14 mouse cellular contexts compared by ENCODE assay signal in the genomic region with DNA sequence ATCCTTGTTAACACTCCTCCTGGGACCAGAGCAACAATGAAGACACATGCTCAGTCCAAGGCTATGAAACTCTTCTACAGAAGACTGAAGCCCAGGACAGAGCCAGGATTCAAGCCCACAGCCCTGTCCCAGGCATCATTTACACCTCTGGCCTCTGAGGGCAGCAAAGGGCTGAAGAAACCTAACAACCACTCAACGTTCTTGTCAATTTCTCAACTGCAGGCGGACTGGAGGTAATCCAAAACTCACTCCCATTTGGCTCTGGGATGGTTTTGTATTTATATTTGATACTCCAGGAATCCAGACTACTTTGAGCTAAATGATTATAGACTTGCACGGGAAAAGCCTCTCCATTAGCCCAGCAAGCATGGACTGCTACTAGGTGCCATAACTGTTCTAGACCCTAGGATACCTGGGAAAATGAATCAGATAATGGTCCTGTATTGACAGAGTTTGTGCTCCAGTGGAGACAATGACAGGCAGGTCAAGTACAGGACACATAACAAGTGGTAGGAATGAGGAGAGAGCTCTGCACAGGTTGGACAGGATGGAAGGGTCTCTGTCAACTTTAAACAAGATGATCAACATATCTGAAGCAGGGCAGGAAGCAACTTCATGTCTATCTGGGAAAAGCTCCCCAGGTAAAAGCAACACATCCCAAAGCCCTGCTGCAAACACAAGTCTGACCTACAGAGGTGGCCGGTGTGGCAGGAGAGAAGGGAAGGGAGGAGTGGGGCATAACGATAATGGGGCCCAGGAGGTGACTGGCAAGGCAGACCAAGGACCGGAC. TPM values are rescaled to one million over a fixed set of nuclear protein-coding genes. Genes with fewer than 3 reads are reported as not detected.
A peak's percentile ranks its signal among the peaks of the same experiment; 100 is the strongest.
DNase-seq lines count a peak whose midpoint lies in the region; ATAC-seq and TF ChIP-seq lines count a peak whose summit lies in the region.
"Had no signal": no experiment of that assay in that cellular context is flagged by ENCODE, and none has a peak within 500 bp of the region (broad histone marks: within the 10 kb centered on the region; RNA-seq: fewer than 3 reads in every experiment).

No protein-coding gene starts in this region.

- whole genome bisulfite sequencing in kidney, adult 2 months = 52% methylated on average over 6 of the region's 6 CpGs
- 62% methylated on average over 6 of the region's 6 CpGs for WGBS in embryonic facial prominence, embryonic 15.5 days
- WGBS in lung, postnatal 0 days = 52% methylated on average over 6 of the region's 6 CpGs

- H3K4me1 ChIP-seq in kidney, adult 2 months (ENCODE audit: control insufficient read depth, insufficient read depth, low read length) = peaks cover 56% of the 10 kb centered on the region
- H3K4me1 ChIP-seq in embryonic facial prominence, embryonic 15.5 days = peaks cover 54% of the 10 kb centered on the region
- H3K4me1 ChIP-seq in lung, postnatal 0 days (ENCODE audit: insufficient read depth, low read depth, low read length) = peaks cover 37% of the 10 kb centered on the region; the same call in 1 of the 2 replicates

- DNase-seq in kidney, adult 2 months = no peak
- no peak for DNase-seq in kidney, postnatal 4 days
- DNase-seq in heart, postnatal 10 days = peak; percentile 77 to 78
- peak; percentile 89 for DNase-seq in lung, postnatal 0 days (ENCODE audit: low spot score)
- DNase-seq in right cerebral cortex, adult 2 months (ENCODE audit: low spot score in 2 of 2) = no peak
- DNase-seq in frontal cortex, adult 2 months (ENCODE audit: extremely low spot score in 1 of 2, low spot score in 1 of 2) = no peak
- DNase-seq in left cerebral cortex, adult 11 months (ENCODE audit: low spot score) = no peak
- DNase-seq: cerebellum, adult 2 months had no signal

- H3K4me3 ChIP-seq in kidney, adult 2 months (ENCODE audit: insufficient read depth, low read depth, low read length) = no peak overlapping the region
- no peak overlapping the region for H3K4me3 ChIP-seq in embryonic facial prominence, embryonic 15.5 days (replicated peaks)
- H3K4me3 ChIP-seq in lung, postnatal 0 days (ENCODE audit: low read depth, low read length) = no peak overlapping the region
- H3K4me3 ChIP-seq: embryonic facial prominence, embryonic 12.5 days; neural tube, embryonic 13.5 days had no signal

- no peak overlapping the region for H3K27ac ChIP-seq in kidney, adult 2 months (ENCODE audit: insufficient read depth, low read depth, low read length)
- H3K27ac ChIP-seq in embryonic facial prominence, embryonic 15.5 days (replicated peaks) = 0 out of 2 replicates have a peak overlapping the region, but pooled peaks have one; percentile 4
- H3K27ac ChIP-seq in lung, postnatal 0 days (ENCODE audit: low read length) = 0 out of 2 replicates have a peak overlapping the region, but pooled peaks have one; percentile 34
- H3K27ac ChIP-seq: embryonic facial prominence, embryonic 12.5 days; neural tube, embryonic 13.5 days had no signal

- H3K9ac ChIP-seq in embryonic facial prominence, embryonic 15.5 days = no peak overlapping the region
- no peak overlapping the region for H3K9ac ChIP-seq in lung, postnatal 0 days (replicated peaks; ENCODE audit: low read depth)
- H3K9ac ChIP-seq: embryonic facial prominence, embryonic 12.5 days; neural tube, embryonic 13.5 days had no signal

- peak; percentile 28; the same call in 1 of the 2 replicates for TF ChIP-seq CTCF in kidney, adult 2 months (conservative IDR thresholded peaks at IDR 0.05; ENCODE audit: insufficient read depth, insufficient read length, low read depth, low read length)
- peak; percentile 60 for TF ChIP-seq CTCF in lung, postnatal 0 days (IDR thresholded peaks at IDR 0.05)

- intact Hi-C loops in heart, postnatal 10 days (cut with DNase I) = loop anchor here (5.0 kb wide), 2 partner anchors 192 to 282 kb away; no protein-coding TSS in a partner anchor

- no peak for TF ChIP-seq EP300 in lung, postnatal 0 days (IDR thresholded peaks at IDR 0.05)

- no peak for TF ChIP-seq POLR2A in kidney, adult 2 months (IDR thresholded peaks at IDR 0.05; ENCODE audit: low read depth, low read length)

- H3K4me2 ChIP-seq in embryonic facial prominence, embryonic 15.5 days (replicated peaks) = no peak overlapping the region
- no peak overlapping the region for H3K4me2 ChIP-seq in lung, postnatal 0 days (replicated peaks; ENCODE audit: low read depth, low read length)
- H3K4me2 ChIP-seq: embryonic facial prominence, embryonic 12.5 days; neural tube, embryonic 13.5 days had no signal

- H3K27me3 ChIP-seq in kidney, adult 2 months (replicated peaks; ENCODE audit: control insufficient read depth, insufficient read depth, low read length) = no peaks in the 10 kb centered on the region
- no peaks in the 10 kb centered on the region for H3K27me3 ChIP-seq in embryonic facial prominence, embryonic 15.5 days
- H3K27me3 ChIP-seq in lung, postnatal 0 days (replicated peaks; ENCODE audit: insufficient read depth, low read length) = no peaks in the 10 kb centered on the region
- H3K27me3 ChIP-seq: embryonic facial prominence, embryonic 12.5 days; neural tube, embryonic 13.5 days had no signal

- H3K36me3 ChIP-seq in kidney, adult 2 months (ENCODE audit: control insufficient read depth, insufficient read depth, low read length) = no peaks in the 10 kb centered on the region
- peaks cover 3% of the 10 kb centered on the region; the same call in 1 of the 2 replicates for H3K36me3 ChIP-seq in embryonic facial prominence, embryonic 15.5 days
- H3K36me3 ChIP-seq in lung, postnatal 0 days (ENCODE audit: insufficient read depth, low read length) = no peaks in the 10 kb centered on the region
- H3K36me3 ChIP-seq: embryonic facial prominence, embryonic 12.5 days; neural tube, embryonic 13.5 days had no signal

- H3K9me3 ChIP-seq in embryonic facial prominence, embryonic 15.5 days (replicated peaks) = no peaks in the 10 kb centered on the region
- no peaks in the 10 kb centered on the region for H3K9me3 ChIP-seq in lung, postnatal 0 days (ENCODE audit: low read length)
- H3K9me3 ChIP-seq: embryonic facial prominence, embryonic 12.5 days; neural tube, embryonic 13.5 days had no signal

- ATAC-seq in embryonic facial prominence, embryonic 15.5 days (ENCODE audit: insufficient number of reproducible peaks, low FRiP score, low TSS enrichment, low read depth) = no peak
- peak; percentile 50 for ATAC-seq in lung, postnatal 0 days

RNA-seq across cellular contexts. Expression of gene Rrbp1, which starts 5.7 kb away (rescaled TPM):
- polyA plus RNA-seq in kidney, adult 2 months (2012; rRNA removed) = 61.7 and 69.2 TPM in 2 replicates
- 129 and 139 TPM in 2 replicates for polyA plus RNA-seq in embryonic facial prominence, embryonic 15.5 days (2015; fragmentation: Nextera tagmentation; extraction: Ambion mirVana)
- 100 to 1,000 TPM; 147 to 160 TPM for total RNA-seq in heart, postnatal 10 days (2021)
- polyA plus RNA-seq in lung, postnatal 0 days (2015; fragmentation: Nextera tagmentation; extraction: Ambion mirVana) = 79.4 and 89.2 TPM in 2 replicates
- 71.3 and 72.4 TPM in 2 replicates for polyA plus RNA-seq in frontal cortex, adult 2 months (2012; rRNA removed)

RNA-seq across cellular contexts. Expression of gene Banf2, which starts 27.5 kb away (rescaled TPM):
- polyA plus RNA-seq in kidney, adult 2 months (2012; rRNA removed) = not detected in 2 replicates
- not detected in 2 replicates for polyA plus RNA-seq in embryonic facial prominence, embryonic 15.5 days (2015; fragmentation: Nextera tagmentation; extraction: Ambion mirVana)
- total RNA-seq in heart, postnatal 10 days (2021) = not detected
- not detected in 2 replicates for polyA plus RNA-seq in lung, postnatal 0 days (2015; fragmentation: Nextera tagmentation; extraction: Ambion mirVana)
- polyA plus RNA-seq in frontal cortex, adult 2 months (2012; rRNA removed) = not detected in 2 replicates
- total RNA-seq: granulocyte monocyte progenitor cell, adult 5-6 weeks had no signal
- polyA plus RNA-seq: cerebellum, adult 2 months; embryonic facial prominence, embryonic 12.5 days; liver, embryonic 16.5 days; neural tube, embryonic 13.5 days; spleen, adult 2 months had no signal

Comparison
In these comparisons a context has a peak if more than half of its experiments do, and no peak if none do; other contexts are left out.
1. DNase-seq: peak in heart, postnatal 10 days (2 of 2) and lung, postnatal 0 days (single experiment); none in kidney, adult 2 months (single experiment), kidney, postnatal 4 days (0 of 2), right cerebral cortex, adult 2 months (0 of 2), frontal cortex, adult 2 months (0 of 2) and left cerebral cortex, adult 11 months (single experiment).